Mouse (Mus musculus): ENCODE data around the gene Dppa3. TPM values are rescaled to one million over a fixed set of nuclear protein-coding genes. Genes with fewer than 3 reads are reported as not detected.

Dppa3 gene
- total and polyA plus RNA-seq, 3 experiments: not detected

DNA sequence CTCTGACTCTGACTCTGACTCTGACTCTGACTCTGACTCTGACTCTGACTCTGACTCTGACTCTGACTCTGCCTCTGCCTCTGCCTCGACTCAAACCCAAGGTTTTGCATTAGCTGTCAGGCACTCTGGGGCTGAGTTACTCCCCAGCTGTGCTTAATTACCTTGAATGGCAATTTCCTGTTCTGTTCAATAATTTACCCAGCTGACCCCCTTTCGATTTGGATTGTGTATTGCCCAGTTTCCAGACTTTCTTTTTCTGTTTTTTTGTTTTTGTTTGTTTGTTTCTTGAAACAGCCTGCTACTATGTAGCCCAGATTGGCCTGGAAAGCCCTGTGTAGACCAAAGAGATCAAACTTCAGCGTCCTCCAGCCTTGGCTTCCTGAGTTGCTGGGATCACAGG lies 10.2 kb upstream of the Dppa3 start:
- no peak overlapping the region for H3K9ac ChIP-seq (ENCODE audit: low read depth, low read length)
- no peaks in the 10 kb centered on the region for H3K4me1 ChIP-seq (ENCODE audit: control insufficient read depth, insufficient read depth, low read length)
- no peak for TF ChIP-seq POLR2A (IDR thresholded peaks at IDR 0.05; ENCODE audit: insufficient read depth, low read depth, low read length)
- no peak for TF ChIP-seq EP300 (IDR thresholded peaks at IDR 0.05; ENCODE audit: insufficient read depth, low read depth, low read length)
- TF ChIP-seq CTCF (IDR thresholded peaks at IDR 0.05): no peak
- H3K4me3 ChIP-seq: no peak overlapping the region
- intact Hi-C loops (cut with DNase I): no loop called here
- H3K79me2 ChIP-seq (replicated peaks; ENCODE audit: control insufficient read depth, insufficient read depth, low read length): no peaks in the 10 kb centered on the region
- H3K27ac ChIP-seq: no peak overlapping the region
- H3K27me3 ChIP-seq (ENCODE audit: control insufficient read depth, insufficient read depth, low read length): no peaks in the 10 kb centered on the region
- WGBS: 67% methylated on average over 3 of the region's 3 CpGs
- no peak for DNase-seq
- no peaks in the 10 kb centered on the region for H3K36me3 ChIP-seq (ENCODE audit: control insufficient read depth, insufficient read depth, low read length)

DNA sequence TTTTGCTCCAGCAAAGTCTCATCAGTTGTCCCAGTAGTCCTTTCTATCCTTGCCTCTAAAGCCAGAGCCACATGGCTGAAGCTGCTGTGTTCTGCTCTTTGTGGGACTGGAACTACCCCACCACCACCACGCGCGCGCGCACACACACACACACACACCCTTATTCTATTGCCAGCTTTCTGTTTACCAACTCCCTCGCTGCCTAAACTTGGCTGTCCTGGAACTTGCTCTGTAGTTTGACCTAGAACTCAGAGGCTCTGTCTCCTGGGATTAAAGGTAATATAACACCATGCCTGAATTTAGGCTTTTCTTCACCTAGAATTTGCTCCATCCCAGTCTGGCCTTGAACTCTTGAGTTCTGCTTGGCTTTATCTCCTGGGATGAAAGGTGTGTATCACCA lies 5.1 kb upstream of the Dppa3 start:
- H3K9ac ChIP-seq (ENCODE audit: low read depth, low read length): no peak overlapping the region
- no peak for DNase-seq
- 92% methylated on average over 6 of the region's 6 CpGs for WGBS
- no peak overlapping the region for H3K4me3 ChIP-seq
- TF ChIP-seq CTCF (IDR thresholded peaks at IDR 0.05) (no peak), EP300 (IDR thresholded peaks at IDR 0.05; ENCODE audit: insufficient read depth, low read depth, low read length) (no peak), POLR2A (IDR thresholded peaks at IDR 0.05; ENCODE audit: insufficient read depth, low read depth, low read length) (no peak)
- H3K79me2 ChIP-seq (replicated peaks; ENCODE audit: control insufficient read depth, insufficient read depth, low read length): no peaks in the 10 kb centered on the region
- no peak overlapping the region for H3K27ac ChIP-seq
- no peaks in the 10 kb centered on the region for H3K4me1 ChIP-seq (ENCODE audit: control insufficient read depth, insufficient read depth, low read length)
- no peaks in the 10 kb centered on the region for H3K27me3 ChIP-seq (ENCODE audit: control insufficient read depth, insufficient read depth, low read length)
- H3K36me3 ChIP-seq (ENCODE audit: control insufficient read depth, insufficient read depth, low read length): no peaks in the 10 kb centered on the region
- intact Hi-C loops (cut with DNase I): no loop called here

DNA sequence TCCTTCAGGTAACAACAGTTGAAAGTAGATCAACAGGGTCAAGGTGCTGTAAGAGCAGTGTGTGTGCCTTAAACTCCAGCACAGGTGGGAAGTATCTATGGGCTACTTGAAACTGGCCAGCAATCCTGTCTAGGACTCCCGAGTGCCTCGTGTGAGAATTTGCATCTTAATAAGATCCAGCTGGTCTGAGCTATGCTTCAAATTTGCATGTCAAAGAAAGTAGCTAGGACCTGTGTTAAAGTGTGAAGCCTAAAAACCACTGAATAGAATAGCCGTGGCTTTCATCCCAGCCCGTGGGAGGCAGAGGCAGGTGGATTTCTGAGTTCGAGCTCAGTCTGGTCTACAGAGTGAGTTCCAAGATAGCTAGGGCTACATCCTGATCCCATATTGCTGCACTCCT lies 1.7 kb upstream of the Dppa3 start:
- no peaks in the 10 kb centered on the region; the same call in 1 of the 2 replicates for H3K27me3 ChIP-seq (ENCODE audit: control insufficient read depth, insufficient read depth, low read length)
- no peaks in the 10 kb centered on the region for H3K36me3 ChIP-seq (ENCODE audit: control insufficient read depth, insufficient read depth, low read length)
- TF ChIP-seq CTCF (IDR thresholded peaks at IDR 0.05) (no peak), POLR2A (IDR thresholded peaks at IDR 0.05; ENCODE audit: insufficient read depth, low read depth, low read length) (no peak), EP300 (IDR thresholded peaks at IDR 0.05; ENCODE audit: insufficient read depth, low read depth, low read length) (no peak)
- no peak overlapping the region for H3K9ac ChIP-seq (ENCODE audit: low read depth, low read length)
- H3K4me1 ChIP-seq (ENCODE audit: control insufficient read depth, insufficient read depth, low read length): no peaks in the 10 kb centered on the region
- DNase-seq: no peak
- no peak overlapping the region for H3K27ac ChIP-seq
- intact Hi-C loops (cut with DNase I): no loop called here
- no peak overlapping the region for H3K4me3 ChIP-seq
- H3K79me2 ChIP-seq (replicated peaks; ENCODE audit: control insufficient read depth, insufficient read depth, low read length): no peaks in the 10 kb centered on the region
- WGBS: 61% methylated on average over 5 of the region's 5 CpGs

DNA sequence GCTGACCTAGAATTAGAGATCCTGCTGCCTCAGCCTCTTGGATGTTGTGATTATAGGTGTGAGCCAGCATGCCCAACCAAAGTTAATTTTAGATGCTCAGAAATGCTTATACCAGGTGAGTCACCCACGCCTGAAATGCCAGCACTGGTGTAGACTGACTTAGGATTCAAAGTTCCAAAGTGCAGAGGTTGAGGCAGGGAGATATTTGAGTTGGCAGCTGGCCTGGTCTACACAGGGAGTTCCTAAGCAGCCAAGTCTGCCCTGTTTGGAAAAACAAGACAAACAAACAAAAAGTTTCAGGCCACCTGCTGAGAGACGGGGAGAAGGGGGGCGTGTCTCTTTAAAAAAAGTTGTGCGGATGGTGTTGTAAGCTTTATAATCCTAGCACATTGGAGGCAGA lies 1.1 kb upstream of the Dppa3 start:
- Histone ChIP-seq H3K79me2 (replicated peaks; ENCODE audit: control insufficient read depth, insufficient read depth, low read length) (no peaks in the 10 kb centered on the region), H3K36me3 (ENCODE audit: control insufficient read depth, insufficient read depth, low read length) (no peaks in the 10 kb centered on the region), H3K4me3 (no peak overlapping the region), H3K9ac (ENCODE audit: low read depth, low read length) (no peak overlapping the region), H3K27me3 (ENCODE audit: control insufficient read depth, insufficient read depth, low read length) (no peaks in the 10 kb centered on the region; the same call in 1 of the 2 replicates), H3K27ac (no peak overlapping the region), H3K4me1 (ENCODE audit: control insufficient read depth, insufficient read depth, low read length) (no peaks in the 10 kb centered on the region)
- TF ChIP-seq CTCF (IDR thresholded peaks at IDR 0.05) (no peak), POLR2A (IDR thresholded peaks at IDR 0.05; ENCODE audit: insufficient read depth, low read depth, low read length) (no peak), EP300 (IDR thresholded peaks at IDR 0.05; ENCODE audit: insufficient read depth, low read depth, low read length) (no peak)
- DNase-seq: no peak
- intact Hi-C loops (cut with DNase I): no loop called here
- WGBS: 68% methylated on average over 4 of the region's 4 CpGs

DNA sequence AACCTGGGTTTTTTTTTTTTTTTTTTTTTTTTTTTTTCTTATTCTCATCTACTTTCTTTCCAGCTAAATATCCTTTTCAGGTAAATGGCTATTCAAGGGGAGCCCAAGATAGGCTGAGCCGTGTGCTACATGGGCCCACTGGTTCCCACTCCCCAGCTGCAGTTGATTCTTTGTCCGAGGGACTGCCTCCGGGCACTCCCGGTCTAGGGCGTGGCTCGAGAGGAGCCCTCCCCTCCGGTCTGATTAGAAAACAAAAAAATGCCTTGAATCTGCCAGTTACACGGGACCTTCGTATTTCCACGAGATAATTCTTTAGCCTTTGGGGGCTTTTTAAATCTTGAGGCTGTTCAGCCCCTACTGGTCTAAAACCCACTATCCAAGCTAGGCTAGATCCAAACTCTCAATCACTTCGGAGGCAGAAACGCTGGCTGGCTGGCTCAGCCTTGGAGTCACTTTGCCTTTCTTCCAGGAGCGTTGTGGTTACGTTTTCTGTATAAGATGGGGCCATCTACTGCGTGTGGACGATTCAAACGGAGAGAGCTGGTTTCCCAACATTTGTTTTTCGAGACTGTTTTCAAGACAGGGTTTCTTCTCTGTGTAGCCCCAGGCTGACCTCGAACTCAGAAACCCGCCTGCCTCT lies 1.4 kb downstream of the Dppa3 start:
- no peak overlapping the region for H3K9ac ChIP-seq (ENCODE audit: low read depth, low read length)
- no peaks in the 10 kb centered on the region for H3K79me2 ChIP-seq (replicated peaks; ENCODE audit: control insufficient read depth, insufficient read depth, low read length)
- TF ChIP-seq POLR2A (IDR thresholded peaks at IDR 0.05; ENCODE audit: insufficient read depth, low read depth, low read length) (no peak), CTCF (IDR thresholded peaks at IDR 0.05) (no peak), EP300 (IDR thresholded peaks at IDR 0.05; ENCODE audit: insufficient read depth, low read depth, low read length) (no peak)
- H3K4me1 ChIP-seq (ENCODE audit: control insufficient read depth, insufficient read depth, low read length): no peaks in the 10 kb centered on the region
- intact Hi-C loops (cut with DNase I): no loop called here
- WGBS: 19% methylated on average over 20 of the region's 20 CpGs
- no peak overlapping the region for H3K27ac ChIP-seq
- H3K27me3 ChIP-seq (ENCODE audit: control insufficient read depth, insufficient read depth, low read length): no peaks in the 10 kb centered on the region; the same call in 1 of the 2 replicates
- H3K36me3 ChIP-seq (ENCODE audit: control insufficient read depth, insufficient read depth, low read length): no peaks in the 10 kb centered on the region
- peak overlapping the region; percentile 5; the same call in 1 of the 2 replicates for H3K4me3 ChIP-seq
- no peak for DNase-seq

DNA sequence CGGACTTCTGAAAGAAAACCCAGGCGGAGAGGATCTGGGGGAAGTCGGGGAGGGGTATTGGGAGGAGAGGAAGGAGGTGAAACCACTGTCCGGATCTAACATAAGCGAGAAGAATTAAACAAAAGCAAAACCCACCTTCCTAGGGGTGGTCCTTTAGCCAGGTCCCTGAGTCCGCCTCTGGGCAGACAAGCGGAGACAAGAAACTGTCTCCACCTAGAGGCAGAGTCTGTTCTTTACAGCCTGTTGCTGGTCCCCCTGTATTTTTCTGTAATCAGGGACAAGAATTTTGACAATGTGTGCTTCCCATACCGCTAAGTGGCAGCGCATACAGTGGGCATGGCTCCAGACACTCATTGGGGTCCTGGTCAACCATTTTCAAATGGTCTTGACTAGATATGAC lies 7.2 kb downstream of the Dppa3 start:
- peak; percentile 78 for TF ChIP-seq CTCF (IDR thresholded peaks at IDR 0.05)
- TF ChIP-seq EP300 (IDR thresholded peaks at IDR 0.05; ENCODE audit: insufficient read depth, low read depth, low read length): no peak
- Histone ChIP-seq H3K36me3 (ENCODE audit: control insufficient read depth, insufficient read depth, low read length) (no peaks in the 10 kb centered on the region), H3K9ac (ENCODE audit: low read depth, low read length) (no peak overlapping the region), H3K27me3 (ENCODE audit: control insufficient read depth, insufficient read depth, low read length) (no peaks in the 10 kb centered on the region; the same call in 1 of the 2 replicates), H3K4me3 (no peak overlapping the region), H3K27ac (no peak overlapping the region), H3K79me2 (replicated peaks; ENCODE audit: control insufficient read depth, insufficient read depth, low read length) (no peaks in the 10 kb centered on the region), H3K4me1 (ENCODE audit: control insufficient read depth, insufficient read depth, low read length) (no peaks in the 10 kb centered on the region)
- peak in 1 of 2 experiments; percentile 30 for DNase-seq
- 32% methylated on average over 9 of the region's 9 CpGs for WGBS
- intact Hi-C loops (cut with DNase I): loop anchor here (1.0 to 2.0 kb wide), 2 partner anchors 38 to 77 kb away; no protein-coding TSS in a partner anchor

Measured in heart, adult 2 months (tissue).